Mouse (Mus musculus): ENCODE measurements around the gene Prap1.

Gene Prap1

GRCm38 (mm10) chr7:140092924-140093528 is at the start of gene Prap1:
Gene Prap1, plus strand, starts transcription at chr7:140093395.
- DNase-seq (ENCODE audit: low spot score), result no peak

- DNase-seq (ENCODE audit: low spot score), result no peak
Measured at GRCm38 (mm10) chr7:140045546-140045945, 47.6 kb upstream of the Prap1 start.

DNA sequence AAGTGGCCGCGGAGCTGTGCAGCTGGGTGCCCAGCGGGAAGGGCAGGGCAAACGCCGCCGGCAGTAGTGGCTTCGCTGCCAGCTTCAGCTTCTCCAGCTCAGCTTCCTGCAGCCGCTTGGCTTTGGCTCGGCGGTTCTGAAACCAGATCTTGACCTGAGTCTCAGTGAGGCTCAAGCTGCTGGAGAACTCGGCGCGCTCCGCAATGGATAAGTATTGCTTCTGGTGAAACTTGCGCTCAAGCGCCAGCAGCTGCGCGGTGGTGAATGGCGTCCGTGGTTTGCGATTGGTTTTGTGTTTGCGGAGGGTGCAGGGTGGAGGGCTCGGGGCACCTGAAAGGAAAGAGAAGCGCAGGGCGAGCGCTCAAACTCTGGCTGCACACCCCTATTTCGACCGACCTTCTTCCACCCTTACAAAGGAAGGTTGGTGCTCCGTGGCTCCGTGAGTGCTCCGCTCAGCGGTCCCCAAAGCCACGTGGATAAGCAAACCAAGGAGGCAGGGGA is 45.3 kb upstream of the Prap1 start:
- DNase-seq (ENCODE audit: low spot score), result no peak

DNA sequence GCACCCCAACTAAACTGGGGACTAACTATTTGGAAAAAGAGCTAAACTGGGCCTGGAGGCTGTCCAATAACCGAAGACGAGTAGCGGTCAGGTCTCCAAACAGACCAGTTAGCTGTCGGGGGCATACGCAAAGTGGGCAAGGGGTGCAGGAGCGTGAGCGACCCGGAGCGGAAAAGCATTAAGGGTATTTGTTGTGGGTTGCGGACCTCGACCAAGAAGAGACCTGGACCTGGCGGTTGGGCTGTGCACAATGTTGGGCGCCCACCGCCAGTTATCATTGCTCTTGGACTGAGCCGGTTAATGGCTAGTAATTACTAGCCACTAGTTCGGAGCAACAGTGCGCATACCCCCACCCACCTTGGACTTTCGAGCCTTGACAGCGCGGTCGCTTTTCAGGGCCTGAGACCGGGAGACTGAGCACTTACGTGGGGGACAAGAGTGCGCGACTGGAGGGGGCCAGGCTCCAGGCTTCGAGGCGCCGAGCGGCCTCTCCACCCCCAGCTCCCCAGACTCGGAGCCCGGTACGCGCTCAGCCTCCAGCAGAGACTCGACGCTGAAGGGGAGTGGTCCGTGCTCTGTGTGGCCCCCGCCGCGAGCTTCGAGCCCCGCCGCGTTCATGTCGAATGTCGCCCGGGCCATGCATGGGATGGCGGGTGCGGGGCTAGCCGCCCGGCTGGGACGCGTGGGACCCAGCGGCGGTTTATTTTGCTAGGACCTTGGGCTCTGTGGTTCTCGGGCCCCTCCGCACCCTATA is 44.7 kb upstream of the Prap1 start, which contains the start of gene Msx3:
Gene Msx3, minus strand, starts transcription at position 729 of the 754 bp plus-strand sequence.
- no peak for DNase-seq (ENCODE audit: low spot score)

- no peak for DNase-seq (ENCODE audit: low spot score)
Measured at GRCm38 (mm10) chr7:140049115-140049689, 44.0 kb upstream of the Prap1 start.

DNA sequence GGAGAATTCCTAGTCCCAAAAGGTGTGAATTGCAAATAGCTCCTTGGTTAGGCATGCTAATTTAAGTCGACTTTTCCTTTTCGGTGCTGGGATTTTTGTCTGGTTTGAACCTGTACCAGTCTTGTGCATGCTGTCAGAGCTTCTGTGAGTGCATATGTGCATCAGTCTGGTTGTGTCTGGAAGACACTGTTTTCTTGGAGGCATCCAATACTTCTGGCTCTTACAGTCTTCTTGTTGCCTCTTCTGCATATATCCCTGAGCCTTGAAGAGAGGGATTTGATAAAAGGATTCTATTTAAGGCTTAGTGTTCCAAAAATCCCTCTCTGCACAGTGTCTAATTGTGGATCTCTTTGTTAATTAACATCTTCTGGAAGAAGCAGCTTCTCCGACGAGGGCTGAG is 39.1 kb upstream of the Prap1 start:
- peak; percentile 31 for DNase-seq (ENCODE audit: low spot score)

- DNase-seq (ENCODE audit: low spot score), result no peak
Measured at GRCm38 (mm10) chr7:140057413-140058407, 35.5 kb upstream of the Prap1 start.

- no peak for DNase-seq (ENCODE audit: low spot score)
Measured at GRCm38 (mm10) chr7:140058528-140058927, 34.7 kb upstream of the Prap1 start.

DNA sequence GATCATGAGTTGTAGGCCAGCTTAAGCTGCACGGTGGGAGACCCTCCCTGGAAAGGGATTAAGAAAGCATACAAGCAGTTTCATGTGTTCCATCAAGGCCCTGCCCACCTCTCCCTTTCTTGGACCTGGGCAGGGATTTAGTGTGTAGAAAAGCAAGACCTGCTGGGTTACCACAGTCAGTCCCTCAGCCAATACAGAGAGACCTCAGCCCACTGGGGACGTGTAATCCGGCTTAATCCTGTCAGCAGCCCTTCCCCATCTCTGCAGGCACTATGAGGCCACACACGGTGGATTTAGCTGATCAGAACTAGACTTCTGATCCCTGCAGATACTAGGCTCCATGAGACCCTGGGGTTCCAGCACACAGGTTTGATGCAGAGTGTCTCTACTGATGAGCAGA is 33.6 kb upstream of the Prap1 start:
- no peak for DNase-seq (ENCODE audit: low spot score)

- DNase-seq (ENCODE audit: low spot score), result no peak
Measured at GRCm38 (mm10) chr7:140060936-140061831, 32.0 kb upstream of the Prap1 start.

GRCm38 (mm10) chr7:140061832-140062130 is 31.4 kb upstream of the Prap1 start:
- no peak for DNase-seq (ENCODE audit: low spot score)

- peak; percentile 31 for DNase-seq (ENCODE audit: low spot score)
Measured at GRCm38 (mm10) chr7:140062307-140062706, 30.9 kb upstream of the Prap1 start.

GRCm38 (mm10) chr7:140063092-140063491 is 30.1 kb upstream of the Prap1 start:
- DNase-seq (ENCODE audit: low spot score), result peak; percentile 83

GRCm38 (mm10) chr7:140067397-140067796 is 25.8 kb upstream of the Prap1 start:
- no peak for DNase-seq (ENCODE audit: low spot score)

DNA sequence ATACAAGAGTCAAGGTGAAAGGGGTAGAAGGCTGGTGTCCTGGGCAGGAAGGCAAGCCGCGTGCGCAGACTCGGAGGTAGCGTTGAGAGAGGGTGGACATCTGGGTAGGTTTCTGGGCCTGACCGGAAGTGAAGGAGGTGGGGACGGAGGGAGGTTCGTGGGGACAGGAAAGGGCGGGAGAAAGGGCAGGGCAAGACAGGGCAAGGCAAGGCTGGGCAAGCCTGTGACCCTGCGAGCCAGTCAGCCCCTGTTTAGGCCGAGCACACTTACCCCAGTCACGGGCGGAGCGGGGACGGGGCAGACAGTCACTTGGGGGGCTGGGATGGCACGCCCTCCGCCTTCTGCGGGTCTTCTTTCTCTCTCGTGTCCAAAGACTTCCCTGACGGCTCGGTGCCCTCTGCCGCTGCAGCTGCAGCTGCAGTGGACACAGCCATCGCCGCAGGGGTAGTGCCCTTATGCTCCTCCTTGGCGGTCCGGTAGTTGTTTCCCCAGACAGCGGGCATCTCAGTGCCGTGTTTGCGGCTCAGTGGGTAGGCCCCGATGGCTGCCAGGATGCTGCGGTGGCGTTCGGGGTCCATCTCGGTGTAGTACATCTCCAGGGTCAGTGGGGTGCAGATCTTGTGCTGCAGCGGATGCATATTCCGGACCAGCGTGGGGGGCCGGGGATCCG is 23.0 kb upstream of the Prap1 start:
- no peak for DNase-seq (ENCODE audit: low spot score)

DNA sequence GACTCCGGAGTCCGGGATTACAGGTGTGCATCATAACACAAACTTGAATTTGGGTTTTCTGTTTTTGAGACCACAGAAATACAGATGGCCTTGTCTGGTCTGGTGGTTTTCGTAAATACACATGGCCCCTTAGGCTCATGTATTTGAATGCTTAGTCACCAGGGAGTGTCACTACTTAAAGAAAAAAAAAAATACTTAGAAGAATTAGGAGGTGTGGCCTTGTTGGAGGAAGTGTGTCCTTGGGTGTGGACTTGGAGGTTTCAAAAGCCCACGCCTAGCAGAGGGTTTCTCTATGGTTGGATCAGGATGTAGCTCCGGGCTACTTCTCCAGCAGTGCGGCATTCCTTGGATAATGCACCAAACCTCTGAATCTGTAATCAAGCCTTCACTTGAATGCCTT is 15.5 kb upstream of the Prap1 start:
- no peak for DNase-seq (ENCODE audit: low spot score)

- peak; percentile 60 for DNase-seq (ENCODE audit: low spot score)
Measured at GRCm38 (mm10) chr7:140078711-140079110, 14.5 kb upstream of the Prap1 start.

- peak; percentile 91 for DNase-seq (ENCODE audit: low spot score)
Measured at GRCm38 (mm10) chr7:140080503-140081156, 12.6 kb upstream of the Prap1 start.

GRCm38 (mm10) chr7:140081408-140082241 is 11.6 kb upstream of the Prap1 start:
- DNase-seq (ENCODE audit: low spot score), result peak; percentile 46
